In the genomic region with DNA sequence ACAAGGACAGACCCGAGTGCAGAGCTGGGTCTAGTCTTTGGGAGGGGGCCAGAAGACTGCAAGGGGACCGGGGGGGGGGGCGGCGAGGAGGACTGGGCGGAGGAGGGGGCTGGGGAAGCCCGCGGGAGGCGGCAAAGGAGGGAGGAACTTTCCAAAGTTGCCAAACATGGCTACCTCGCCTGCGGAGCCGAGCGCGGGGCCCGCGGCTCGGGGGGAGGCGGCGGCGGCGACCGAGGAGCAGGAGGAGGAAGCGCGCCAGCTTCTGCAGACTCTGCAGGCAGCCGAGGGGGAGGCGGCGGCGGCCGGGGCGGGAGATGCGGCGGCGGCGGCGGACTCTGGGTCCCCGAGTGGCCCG, we compare ENCODE assay signal across 7 mouse cellular contexts. TPM values are rescaled to one million over a fixed set of nuclear protein-coding genes. Genes with fewer than 3 reads are reported as not detected.
A peak's percentile ranks its signal among the peaks of the same experiment; 100 is the strongest.
DNase-seq lines count a peak whose midpoint lies in the region; ATAC-seq and TF ChIP-seq lines count a peak whose summit lies in the region.

A gene (plus strand): TSS at position 124 of the 355 bp plus-strand sequence.

- ATAC-seq in heart, embryonic 14.5 days (ENCODE audit: insufficient number of reproducible peaks, insufficient read depth, low FRiP score, low read depth) = no peak; the same call in 1 of the 2 replicates
- peak; percentile 26 for ATAC-seq in limb, embryonic 15.5 days (ENCODE audit: insufficient number of reproducible peaks, low FRiP score, low TSS enrichment, low read depth)
- peak; percentile 8; the same call in 1 of the 2 replicates for ATAC-seq in midbrain, postnatal 0 days (ENCODE audit: low FRiP score)

- no peak for TF ChIP-seq CTCF in midbrain, postnatal 0 days (IDR thresholded peaks at IDR 0.05)

- H3K36me3 ChIP-seq in heart, embryonic 14.5 days (ENCODE audit: control insufficient read depth, insufficient read depth, low read length) = peaks cover 45% of the 10 kb centered on the region
- H3K36me3 ChIP-seq in limb, embryonic 15.5 days = peaks cover 34% of the 10 kb centered on the region
- H3K36me3 ChIP-seq in midbrain, postnatal 0 days (ENCODE audit: insufficient read depth, low read length) = peaks cover 7% of the 10 kb centered on the region; the same call in 1 of the 2 replicates

- 1% methylated on average over 25 of the region's 36 CpGs for WGBS in heart, embryonic 14.5 days
- WGBS in limb, embryonic 15.5 days = 1% methylated on average over 20 of the region's 36 CpGs
- WGBS in midbrain, postnatal 0 days = under 1% methylated on average over 23 of the region's 36 CpGs

- peak within 1 kb of the TSS; percentile 99 to 100 for H3K27ac ChIP-seq in heart, embryonic 14.5 days (replicated peaks in 1 of 2; ENCODE audit: control insufficient read depth in 1 of 2, insufficient read depth in 1 of 2, low read depth in 2 of 2, low read length in 2 of 2)
- H3K27ac ChIP-seq in limb, embryonic 15.5 days = peak within 1 kb of the TSS; percentile 99
- peak within 1 kb of the TSS; percentile 51 for H3K27ac ChIP-seq in midbrain, postnatal 0 days (ENCODE audit: low read depth, low read length)

- H3K27me3 ChIP-seq in heart, embryonic 14.5 days (ENCODE audit: control insufficient read depth, insufficient read depth, low read length) = no peaks in the 10 kb centered on the region
- H3K27me3 ChIP-seq in limb, embryonic 15.5 days = peaks cover 4% of the 10 kb centered on the region; the same call in 1 of the 2 replicates
- H3K27me3 ChIP-seq in midbrain, postnatal 0 days (ENCODE audit: insufficient read depth, low read length) = peaks cover 8% of the 10 kb centered on the region

- no peaks in the 10 kb centered on the region for H3K9me3 ChIP-seq in heart, embryonic 14.5 days (ENCODE audit: control insufficient read depth, low read length)
- H3K9me3 ChIP-seq in limb, embryonic 15.5 days = no peaks in the 10 kb centered on the region
- no peaks in the 10 kb centered on the region for H3K9me3 ChIP-seq in midbrain, postnatal 0 days (ENCODE audit: low read length)

- peak within 1 kb of the TSS; percentile 87 for H3K4me2 ChIP-seq in heart, embryonic 14.5 days (ENCODE audit: low read length)
- peak within 1 kb of the TSS; percentile 88 for H3K4me2 ChIP-seq in limb, embryonic 15.5 days
- H3K4me2 ChIP-seq in midbrain, postnatal 0 days (ENCODE audit: low read depth, low read length, poor library complexity, severe bottlenecking) = peak within 1 kb of the TSS; percentile 98

- peak; percentile 47 for DNase-seq in right cerebral cortex, postnatal 14 days
- DNase-seq in right cerebral cortex, adult 18-20 months = no peak
- peak; percentile 81 for DNase-seq in adrenal gland, postnatal 14 days
- peak; percentile 28 for DNase-seq in midbrain, postnatal 0 days (ENCODE audit: low spot score)
- no peak for DNase-seq in layer of hippocampus, postnatal 25 days (ENCODE audit: extremely low spot score in 1 of 2, low spot score in 1 of 2)

- H3K4me3 ChIP-seq in heart, embryonic 14.5 days (ENCODE audit: control insufficient read depth in 1 of 2, insufficient read depth in 1 of 2, low read depth in 1 of 2, low read length in 2 of 2) = peak within 1 kb of the TSS; percentile 79 to 89
- H3K4me3 ChIP-seq in limb, embryonic 15.5 days = peak within 1 kb of the TSS; percentile 86
- H3K4me3 ChIP-seq in midbrain, postnatal 0 days (ENCODE audit: low read depth, low read length) = peak within 1 kb of the TSS; percentile 48

- peaks cover 30 to 45% of the 10 kb centered on the region in 2 experiments for H3K4me1 ChIP-seq in heart, embryonic 14.5 days (ENCODE audit: control insufficient read depth in 2 of 2, insufficient read depth in 2 of 2, low read length in 2 of 2)
- H3K4me1 ChIP-seq in limb, embryonic 15.5 days = peaks cover 54% of the 10 kb centered on the region
- H3K4me1 ChIP-seq in midbrain, postnatal 0 days (ENCODE audit: insufficient read depth, low read length) = peaks cover 14% of the 10 kb centered on the region

- peak within 1 kb of the TSS; percentile 96 for H3K9ac ChIP-seq in heart, embryonic 14.5 days (ENCODE audit: low read length)
- H3K9ac ChIP-seq in limb, embryonic 15.5 days = peak within 1 kb of the TSS; percentile 78
- peak within 1 kb of the TSS; percentile 55 for H3K9ac ChIP-seq in midbrain, postnatal 0 days (replicated peaks; ENCODE audit: low read length, poor library complexity, severe bottlenecking)

RNA-seq across cellular contexts. Expression of the gene that starts here (rescaled TPM):
- 13.3 and 15.3 TPM in 2 replicates for total RNA-seq in adrenal gland, postnatal 14 days (2021)
- polyA plus RNA-seq in heart, embryonic 14.5 days (2014; fragmentation: Nextera tagmentation; extraction: Ambion mirVana) = 7.3 and 8.3 TPM in 2 replicates
- polyA plus RNA-seq in limb, embryonic 15.5 days (2015; fragmentation: Nextera tagmentation; extraction: Ambion mirVana) = 11.5 and 13.5 TPM in 2 replicates
- total RNA-seq in midbrain, postnatal 0 days (2014; rRNA removed) = 5.4 and 8.2 TPM in 2 replicates
- polyA plus RNA-seq in midbrain, postnatal 0 days (2015; fragmentation: Nextera tagmentation; extraction: Ambion mirVana) = 1.2 and 1.4 TPM in 2 replicates
- total RNA-seq in layer of hippocampus, postnatal 25 days (2021) = 1 to 10 TPM; 1.8 to 2.6 TPM

Comparison
In these comparisons a context has a peak if more than half of its experiments do, and no peak if none do; other contexts are left out.
1. DNase-seq: peak in right cerebral cortex, postnatal 14 days (single experiment), adrenal gland, postnatal 14 days (single experiment) and midbrain, postnatal 0 days (single experiment); none in right cerebral cortex, adult 18-20 months (single experiment) and layer of hippocampus, postnatal 25 days (0 of 2).
2. Peak in every context shown above with its lines, with median percentiles within 50 percentile points of each other: H3K27ac ChIP-seq, H3K4me2 ChIP-seq, H3K4me3 ChIP-seq and H3K9ac ChIP-seq.